ENCODE assay signal across 8 mouse cellular contexts in the genomic region with DNA sequence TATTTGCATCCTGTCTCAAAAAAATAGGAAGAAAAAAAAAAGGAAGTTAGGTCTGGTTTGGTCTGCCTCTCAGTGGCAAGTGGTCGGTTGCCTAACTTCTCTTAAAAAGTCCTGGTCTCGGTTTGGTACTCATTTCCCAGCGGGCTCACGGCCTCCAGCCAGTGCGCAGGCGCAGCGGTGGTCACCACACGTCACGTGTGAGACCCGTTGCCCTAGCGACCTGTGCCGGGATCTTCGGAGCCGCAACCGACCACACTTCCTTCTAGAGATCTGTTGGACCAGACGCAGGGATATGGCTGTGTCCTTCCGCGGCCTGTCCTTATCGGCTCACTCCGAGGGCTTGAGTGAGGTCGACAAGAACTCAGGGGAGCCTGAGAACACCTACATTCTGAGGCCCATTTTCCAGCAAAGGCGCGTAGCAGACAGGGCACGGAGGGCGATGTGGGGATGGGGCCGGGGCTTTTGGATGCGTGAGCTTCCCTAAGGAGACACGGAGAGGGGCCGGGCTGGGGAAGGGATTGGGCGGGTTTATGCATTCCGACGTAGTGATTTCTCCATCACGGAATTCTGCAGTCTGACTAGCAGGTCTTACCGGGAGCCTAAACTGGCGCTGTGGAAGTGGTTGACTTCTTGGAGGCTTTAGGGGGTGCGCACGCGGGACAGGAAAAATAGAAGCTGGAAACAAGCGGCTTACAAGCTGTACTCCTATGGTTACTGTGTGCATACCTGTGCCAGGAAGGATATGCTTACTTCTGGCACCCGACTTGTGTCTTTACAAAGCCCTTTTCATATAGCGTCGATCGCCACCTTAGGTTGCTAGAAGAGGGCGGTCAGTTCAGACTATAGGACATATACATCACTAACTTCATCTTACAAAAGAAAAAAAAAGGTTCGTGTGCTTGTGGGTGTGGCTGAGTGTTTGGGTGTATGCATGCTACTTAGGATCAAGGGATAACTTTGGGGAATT. TPM values are rescaled to one million over a fixed set of nuclear protein-coding genes. Genes with fewer than 3 reads are reported as not detected.
DNase-seq lines count a peak whose midpoint lies in the region; ATAC-seq and TF ChIP-seq lines count a peak whose summit lies in the region.

A gene (plus strand): TSS at position 186 of the 967 bp plus-strand sequence.

- peak within 1 kb of the TSS; percentile 78 for H3K9ac ChIP-seq in heart, embryonic 11.5 days (ENCODE audit: low read depth, low read length)
- H3K9ac ChIP-seq in kidney, embryonic 16.5 days (replicated peaks; ENCODE audit: low read length), result peak within 1 kb of the TSS; percentile 84
- peak within 1 kb of the TSS; percentile 59 for H3K9ac ChIP-seq in liver, adult 2 months (ENCODE audit: low read depth, low read length)

- H3K4me1 ChIP-seq in erythroblast, embryonic 14.5 days (ENCODE audit: control insufficient read depth), result peaks cover 21% of the 10 kb centered on the region
- 0 out of 2 replicates have a peak, but pooled peaks cover 4% of the 10 kb centered on the region for H3K4me1 ChIP-seq in heart, embryonic 11.5 days (ENCODE audit: control insufficient read depth, insufficient read depth, low read length)
- H3K4me1 ChIP-seq in kidney, embryonic 16.5 days (ENCODE audit: insufficient read depth, low read length), result peaks cover 8% of the 10 kb centered on the region; the same call in 1 of the 2 replicates
- H3K4me1 ChIP-seq in liver, adult 2 months (ENCODE audit: control insufficient read depth, insufficient read depth, low read length), result no peaks in the 10 kb centered on the region

- peaks cover 5% of the 10 kb centered on the region for H3K79me3 ChIP-seq in C2C12 (ENCODE audit: low read depth)

- ATAC-seq in heart, embryonic 11.5 days (replicated peaks; ENCODE audit: insufficient number of reproducible peaks, low FRiP score, low TSS enrichment), result peak; percentile 89
- ATAC-seq in kidney, embryonic 16.5 days (ENCODE audit: low FRiP score, low TSS enrichment), result peak; percentile 96

- peak; percentile 52; the same call in 1 of the 2 replicates for TF ChIP-seq POLR2A in brain, embryonic 14.5 days (IDR thresholded peaks at IDR 0.05; ENCODE audit: borderline replicate concordance, extremely low read depth, insufficient read depth, insufficient read length, poor library complexity, severe bottlenecking)
- no peak for TF ChIP-seq POLR2A in liver, adult 2 months (IDR thresholded peaks at IDR 0.05; ENCODE audit: extremely low read depth, insufficient read depth, low read length)
- peak; percentile 78 for TF ChIP-seq POLR2A in myocyte (IDR thresholded peaks at IDR 0.05; ENCODE audit: insufficient read length, low read depth)

- H3K4me3 ChIP-seq in C2C12 (ENCODE audit: insufficient read depth, poor library complexity, severe bottlenecking), result peak within 1 kb of the TSS; percentile 61
- H3K4me3 ChIP-seq in erythroblast, embryonic 14.5 days (replicated peaks), result peak within 1 kb of the TSS; percentile 75
- peak within 1 kb of the TSS; percentile 57 for H3K4me3 ChIP-seq in heart, embryonic 11.5 days (ENCODE audit: low read depth, low read length)
- peak within 1 kb of the TSS; percentile 77 for H3K4me3 ChIP-seq in kidney, embryonic 16.5 days (ENCODE audit: low read length)
- peak within 1 kb of the TSS; percentile 59 for H3K4me3 ChIP-seq in liver, adult 2 months (ENCODE audit: insufficient read depth, low read depth, low read length)
- peak within 1 kb of the TSS; percentile 76 for H3K4me3 ChIP-seq in myocyte

- H3K4me2 ChIP-seq in heart, embryonic 11.5 days, result peak within 1 kb of the TSS; percentile 70
- H3K4me2 ChIP-seq in kidney, embryonic 16.5 days (replicated peaks; ENCODE audit: low read depth, low read length), result peak within 1 kb of the TSS; percentile 78
- peak within 1 kb of the TSS; percentile 93 for H3K4me2 ChIP-seq in myocyte (ENCODE audit: low read depth)

- H3K27me3 ChIP-seq in C2C12 (ENCODE audit: control insufficient read depth, insufficient read depth, insufficient read length) (no peaks in the 10 kb centered on the region), myocyte (ENCODE audit: control insufficient read depth, insufficient read depth, insufficient read length) (no peaks in the 10 kb centered on the region)
- H3K27me3 ChIP-seq in erythroblast, embryonic 14.5 days (ENCODE audit: control insufficient read depth), result no peaks in the 10 kb centered on the region
- H3K27me3 ChIP-seq in heart, embryonic 11.5 days (ENCODE audit: control insufficient read depth, insufficient read depth, low read length), result no peaks in the 10 kb centered on the region
- H3K27me3 ChIP-seq in kidney, embryonic 16.5 days (ENCODE audit: insufficient read depth, low read length), result no peaks in the 10 kb centered on the region
- no peaks in the 10 kb centered on the region for H3K27me3 ChIP-seq in liver, adult 2 months (ENCODE audit: control insufficient read depth, insufficient read depth, low read length)
- no peaks in the 10 kb centered on the region for H3K27me3 ChIP-seq in splenic B cell, adult 2 months (ENCODE audit: control insufficient read depth, insufficient read depth, low read length, poor library complexity, severe bottlenecking)

- DNase-seq in brain, embryonic 14.5 days (ENCODE audit: low read depth), result peak; percentile 97
- DNase-seq in liver, adult 2 months (ENCODE audit: extremely low read depth, low read depth, low spot score), result peak; percentile 78
- DNase-seq in splenic B cell, adult 2 months (ENCODE audit: low read depth, low spot score), result peak; percentile 95

- H3K27ac ChIP-seq in heart, embryonic 11.5 days (ENCODE audit: low read depth, low read length), result peak within 1 kb of the TSS; percentile 87
- peak within 1 kb of the TSS; percentile 96 for H3K27ac ChIP-seq in kidney, embryonic 16.5 days (ENCODE audit: low read length)
- no peak within 1 kb of the TSS for H3K27ac ChIP-seq in liver, adult 2 months (replicated peaks; ENCODE audit: insufficient read depth, low read depth, low read length)

- WGBS in heart, embryonic 11.5 days (ENCODE audit: insufficient replicate concordance), result 2% methylated on average over 45 of the region's 45 CpGs
- WGBS in kidney, embryonic 16.5 days, result 1% methylated on average over 45 of the region's 45 CpGs
- 5% methylated on average over 45 of the region's 45 CpGs for WGBS in liver, adult 2 months

- H3K36me3 ChIP-seq in C2C12 (ENCODE audit: control insufficient read depth, insufficient read depth), result no peaks in the 10 kb centered on the region
- no peaks in the 10 kb centered on the region for H3K36me3 ChIP-seq in erythroblast, embryonic 14.5 days (ENCODE audit: control insufficient read depth)
- no peaks in the 10 kb centered on the region for H3K36me3 ChIP-seq in heart, embryonic 11.5 days (ENCODE audit: control insufficient read depth, insufficient read depth, low read length)
- no peaks in the 10 kb centered on the region for H3K36me3 ChIP-seq in kidney, embryonic 16.5 days (ENCODE audit: insufficient read depth, low read length)
- H3K36me3 ChIP-seq in liver, adult 2 months (ENCODE audit: control insufficient read depth, insufficient read depth, low read length), result no peaks in the 10 kb centered on the region
- no peaks in the 10 kb centered on the region for H3K36me3 ChIP-seq in myocyte (ENCODE audit: control insufficient read depth, insufficient read depth)
- no peaks in the 10 kb centered on the region for H3K36me3 ChIP-seq in splenic B cell, adult 2 months (ENCODE audit: control insufficient read depth, insufficient read depth, low read length, poor library complexity, severe bottlenecking)

- peak within 1 kb of the TSS; percentile 73 for H3ac ChIP-seq in C2C12 (ENCODE audit: control insufficient read depth, insufficient read length, low read depth)
- H3ac ChIP-seq in myocyte (ENCODE audit: control insufficient read depth, insufficient read length), result no peak within 1 kb of the TSS

- H3K79me2 ChIP-seq in C2C12 (ENCODE audit: control insufficient read depth, insufficient read depth), result peaks cover 15% of the 10 kb centered on the region
- H3K79me2 ChIP-seq in liver, adult 2 months (ENCODE audit: control insufficient read depth, insufficient read depth, low read length), result no peaks in the 10 kb centered on the region
- no peaks in the 10 kb centered on the region for H3K79me2 ChIP-seq in myocyte (ENCODE audit: control insufficient read depth, insufficient read depth)

- no peaks in the 10 kb centered on the region for H3K9me3 ChIP-seq in erythroblast, embryonic 14.5 days (ENCODE audit: control insufficient read depth, low read length)
- no peaks in the 10 kb centered on the region for H3K9me3 ChIP-seq in heart, embryonic 11.5 days (replicated peaks; ENCODE audit: control insufficient read depth, low read length)
- no peaks in the 10 kb centered on the region for H3K9me3 ChIP-seq in kidney, embryonic 16.5 days (ENCODE audit: low read length)

- TF ChIP-seq CTCF in C2C12 (IDR thresholded peaks at IDR 0.05; ENCODE audit: control insufficient read depth, insufficient read depth, insufficient read length), result no peak
- 0 out of 2 replicates have a peak, but pooled peaks have one; percentile 5 for TF ChIP-seq CTCF in brain, embryonic 14.5 days (IDR thresholded peaks at IDR 0.05; ENCODE audit: borderline replicate concordance, extremely low read depth, insufficient read depth, insufficient read length)
- TF ChIP-seq CTCF in liver, adult 2 months (IDR thresholded peaks at IDR 0.05; ENCODE audit: low read depth, low read length), result no peak

TF ChIP-seq in C2C12, 6 proteins besides CTCF, POLR2A, EP300 and RAD21 (continues in another document):
- peak; percentile 33 for TF ChIP-seq CEBPB (IDR thresholded peaks at IDR 0.05; ENCODE audit: low read depth)
- TF ChIP-seq MAX (IDR thresholded peaks at IDR 0.05), result peak; percentile 49
- no peak for TF ChIP-seq FOSL1 (IDR thresholded peaks at IDR 0.05; ENCODE audit: insufficient read depth, low read length, poor library complexity, severe bottlenecking)
- TF ChIP-seq MYOD1 (IDR thresholded peaks at IDR 0.05; ENCODE audit: control insufficient read depth, insufficient read length, low read depth), result no peak
- peak; percentile 95 for TF ChIP-seq USF1 (IDR thresholded peaks at IDR 0.05; ENCODE audit: low read depth)

TF ChIP-seq in myocyte, 11 proteins besides CTCF, POLR2A, EP300 and RAD21 (continues in another document):
- TF ChIP-seq E2F4 (IDR thresholded peaks at IDR 0.05; ENCODE audit: insufficient read depth) (no peak), MYOD1 (IDR thresholded peaks at IDR 0.05; ENCODE audit: control insufficient read depth in 1 of 3, insufficient read length in 2 of 3, low read depth in 2 of 3) (no peak), USF1 (IDR thresholded peaks at IDR 0.05; ENCODE audit: low read depth) (peak; percentile 91), POLR2AphosphoS2 (IDR thresholded peaks at IDR 0.05; ENCODE audit: insufficient read length, low read depth) (peak; percentile 90)

RNA-seq across cellular contexts. Expression of the gene that starts here (rescaled TPM):
- polyA plus RNA-seq in C2C12 (2012; fragmentation: generic; extraction: Trizol) (16.6 TPM), myocyte (2012; fragmentation: generic; extraction: Trizol) (12.7 TPM)
- polyA plus RNA-seq in brain, embryonic 14.5 days (2012; rRNA removed), result 19.1 and 23.6 TPM in 2 replicates
- 0.05 TPM in 1 of 2 replicates, not detected in the other for polyA plus RNA-seq in erythroblast, embryonic 14.5 days (2012)
- 25.4 and 26.0 TPM in 2 replicates for polyA plus RNA-seq in heart, embryonic 11.5 days (2014; fragmentation: Nextera tagmentation; extraction: Ambion mirVana)
- 30.0 and 30.7 TPM in 2 replicates for polyA plus RNA-seq in kidney, embryonic 16.5 days (2015; fragmentation: Nextera tagmentation; extraction: Ambion mirVana)
- total RNA-seq in liver, adult 2 months (2014; rRNA removed), result 1.4 and 2.2 TPM in 2 replicates
- 1.7 and 2.1 TPM in 2 replicates for polyA plus RNA-seq in liver, adult 2 months (2012; rRNA removed)
